Mouse (Mus musculus) ES-Bruce4 (cell line): ENCODE measurements at regions not wholly inside any gene's neighbourhood (a gene's known extent, or its start where the extent isn't known, plus 50 kb on each side); places are given as distances from the start of the nearest gene placed in this dataset.

Experiments
- CTCF ChIP-seq: IDR thresholded peaks from one replicate; pipeline ENCODE4 v1.8.1; 2011; ENCODE audit warnings: low read depth, low read length
- POLR2A ChIP-seq: IDR thresholded peaks from one replicate; pipeline ENCODE4 v1.8.1; 2011; ENCODE audit warnings: low read length; ENCODE audit not compliant: insufficient read depth

DNA sequence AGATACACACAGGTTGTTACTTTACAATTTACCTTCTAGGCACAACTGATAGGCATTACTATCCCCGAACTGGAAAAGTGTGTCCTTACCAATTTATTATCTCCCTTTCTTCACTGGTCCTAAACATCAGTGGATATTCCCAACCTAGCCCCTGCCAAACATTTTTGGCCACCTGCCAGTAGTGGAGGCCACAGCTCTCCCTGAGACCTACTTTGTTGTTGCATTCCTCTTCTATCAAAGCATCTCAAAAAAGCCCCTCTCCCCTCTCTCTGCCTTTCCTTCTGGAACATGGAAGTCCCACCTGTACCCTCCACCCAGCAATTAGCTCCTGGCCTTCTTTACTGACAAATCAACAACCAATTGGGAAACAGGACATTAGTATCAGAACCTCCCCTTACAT is 282.2 kb downstream of the Rnf152 start:
- no peak for TF ChIP-seq POLR2A
- TF ChIP-seq CTCF = no peak
